Mouse (Mus musculus) gastrocnemius, postnatal 36 days (tissue): ENCODE data around the gene Phf20. TPM values are rescaled to one million over a fixed set of nuclear protein-coding genes. Genes with fewer than 3 reads are reported as not detected.

Experiments used
- DNase-seq, 2 experiments: peaks; one replicate each; pipeline ENCODE4 v3.0.0; 2022
- intact Hi-C: fragments of 180-260 bp; cut with DNase I; formaldehyde crosslinking; loops from one replicate; pipeline ENCODE4 v1.15.1; 2025
- microRNA-seq, 2 experiments: library from miRNA; unstranded; fragments of <30 nt; microRNA quantifications; one replicate each; pipeline ENCODE4 v1.2.0; 2021
- total RNA-seq, 2 experiments: library from RNA; stranded (reverse); gene quantifications; 2 replicates each; pipeline ENCODE4 v1.2.3; 2021

The Phf20 gene
- total RNA-seq, 2 experiments from 2014 or later = 22.4 to 22.8 TPM

DNA sequence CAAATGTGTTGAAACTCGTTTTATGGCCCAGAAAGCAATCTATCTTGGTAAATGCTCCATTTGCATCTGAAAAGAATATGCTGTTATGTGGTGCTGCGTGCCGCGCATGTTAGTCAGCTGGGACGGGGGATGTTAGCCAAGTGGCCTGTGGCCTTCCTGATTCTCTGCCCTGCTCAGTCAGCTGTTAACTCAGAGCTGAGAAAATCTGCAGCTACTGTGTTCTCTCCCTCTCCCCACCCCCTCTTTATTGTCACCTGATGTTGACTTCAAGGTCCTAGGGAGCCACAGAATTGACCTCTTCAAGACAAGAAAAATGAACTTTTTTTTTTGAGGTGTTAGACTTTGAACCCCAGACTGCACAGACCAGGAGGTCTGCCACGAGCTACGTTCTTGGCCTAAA is 159.8 kb downstream of the Phf20 start:
- intact Hi-C loops = no loop called here
- no peak for DNase-seq

Small RNA genes lying within 50 kb of the gene (microRNA-seq; reads per million reads assigned to microRNA genes)
- 0 reads per million in 2 experiments for gene Gm22759

Other genes with a start within 250 kb of the Phf20 start
- 1 to 10 TPM; 3.1 to 3.2 TPM for gene Cep250, start 240.0 kb upstream of the Phf20 start, total RNA-seq
- gene 6430550D23Rik, start 188.5 kb upstream of the Phf20 start, total RNA-seq = under 1 TPM; 0.20 to 0.39 TPM
- 10 to 100 TPM; 44.1 to 46.2 TPM for gene Ergic3, start 188.4 kb upstream of the Phf20 start, total RNA-seq
- gene Fer1l4, start 143.5 kb upstream of the Phf20 start, total RNA-seq = not detected
- gene Spag4, start 131.3 kb upstream of the Phf20 start, total RNA-seq = not detected
- 1 to 10 TPM; 8.3 to 9.6 TPM for gene Cpne1, start 84.5 kb upstream of the Phf20 start, total RNA-seq
- 1 to 10 TPM; 3.6 to 6.6 TPM for gene Rbm12, start 84.5 kb upstream of the Phf20 start, total RNA-seq
- gene Gm28036, start 69.4 kb upstream of the Phf20 start, total RNA-seq = 1 to 10 TPM; 4.2 to 4.4 TPM
- 100 to 1,000 TPM; 196 to 210 TPM for gene Romo1, start 52.4 kb upstream of the Phf20 start, total RNA-seq
- gene Nfs1, start 52.3 kb upstream of the Phf20 start, total RNA-seq = 10 to 100 TPM; 70.8 to 77.4 TPM
- gene Rbm39, start 16.2 kb upstream of the Phf20 start, total RNA-seq = 100 to 1,000 TPM in 1 of 2 experiments, 10 to 100 TPM in 1; 88.5 to 107 TPM
- 1 to 10 TPM in 1 of 2 experiments, under 1 TPM in 1; 0.54 to 1.1 TPM for gene Cnbd2, start 115.8 kb downstream of the Phf20 start, total RNA-seq
- gene Scand1, start 116.2 kb downstream of the Phf20 start, total RNA-seq = 10 to 100 TPM; 51.6 to 57.5 TPM
- 1 to 10 TPM; 4.3 to 4.9 TPM for gene Epb41l1, start 224.4 kb downstream of the Phf20 start, total RNA-seq